Mouse (Mus musculus) liver, embryonic 14.5 days (tissue): ENCODE results near the gene Krt28. TPM values are rescaled to one million over a fixed set of nuclear protein-coding genes. Genes with fewer than 3 reads are reported as not detected.

Experiments
- ATAC-seq: fragments of 200-750 bp; cut with Nextera tagmentation; 2 replicates; pipeline ENCODE4 v1.8.0; 2017; ENCODE audit warnings: moderate number of reproducible peaks, mild to moderate bottlenecking, moderate library complexity; ENCODE audit not compliant: insufficient read depth
- DNase-seq, 3 experiments: peaks; one replicate each; pipeline ENCODE4 v3.0.0-alpha.2; 2012 to 2013; ENCODE audit warnings: low read depth in 3 of 3, low spot score in 3 of 3
- H3K27ac ChIP-seq: fragments of 300-500 bp; sonication (generic); 2 replicates; pipeline ENCODE4 v1.5.1; 2014; ENCODE audit warnings: moderate library complexity, mild to moderate bottlenecking, control low read depth, inconsistent platforms
- H3K27me3 ChIP-seq: fragments of 300-500 bp; sonication (generic); 2 replicates; pipeline ENCODE4 v1.6.1; 2014; ENCODE audit warnings: mild to moderate bottlenecking, low read length, moderate library complexity; ENCODE audit not compliant: control insufficient read depth, insufficient read depth
- H3K36me3 ChIP-seq: fragments of 300-500 bp; sonication (generic); replicated peaks from 2 replicates; pipeline ENCODE4 v1.6.1; 2014; ENCODE audit warnings: low read depth; ENCODE audit not compliant: control insufficient read depth, insufficient read depth
- H3K4me1 ChIP-seq, 2 experiments: fragments of 200-500 bp in 1 of 2; fragments of 300-500 bp in 1 of 2; sonication (generic) in 1 of 2; replicated peaks; 2 replicates each; pipeline ENCODE4 v1.6.1; 2012 to 2014; ENCODE audit warnings: antibody characterized with exemption in 1 of 2, inconsistent platforms in 1 of 2, low read length in 1 of 2; ENCODE audit not compliant: control insufficient read depth in 2 of 2, insufficient read depth in 2 of 2
- H3K4me2 ChIP-seq: fragments of 300-500 bp; sonication (generic); 2 replicates; pipeline ENCODE4 v1.6.1; 2014; ENCODE audit warnings: low read depth, mild to moderate bottlenecking, control low read depth, moderate library complexity
- H3K4me3 ChIP-seq, 2 experiments: fragments of 200-500 bp in 1 of 2; fragments of 300-500 bp in 1 of 2; sonication (generic) in 1 of 2; 2 replicates each; pipeline ENCODE4 v1.5.1; 2012 to 2014; ENCODE audit warnings: low read depth in 2 of 2, low read length in 2 of 2, mild to moderate bottlenecking in 2 of 2, control low read depth in 1 of 2, inconsistent platforms in 1 of 2, moderate library complexity in 1 of 2; ENCODE audit not compliant: insufficient read depth in 1 of 2
- H3K9ac ChIP-seq: fragments of 300-500 bp; sonication (generic); replicated peaks from 2 replicates; pipeline ENCODE4 v1.6.1; 2014; ENCODE audit warnings: mild to moderate bottlenecking, control low read depth, moderate library complexity
- H3K9me3 ChIP-seq: fragments of 300-500 bp; sonication (generic); 2 replicates; pipeline ENCODE4 v1.6.1; 2016; ENCODE audit warnings: low read length, mixed read lengths; ENCODE audit not compliant: control insufficient read depth
- CTCF ChIP-seq: IDR thresholded peaks from 2 replicates; pipeline ENCODE4 v1.5.1; 2016; ENCODE audit warnings: antibody characterized with exemption, low read depth, control low read depth
- EP300 ChIP-seq: IDR thresholded peaks from 2 replicates; pipeline ENCODE4 v1.6.1; 2016; ENCODE audit warnings: antibody characterized with exemption, low read depth
- WGBS: fragments of 180-500 bp; shearing (Covaris S2); extraction: QIAGEN DNeasy Blood & Tissue Kit; methylation state at CpG from one replicate; pipeline ENCODE4 v1.1.7; 2014; ENCODE audit not compliant: insufficient replicate concordance; 5-methylcytosine and 5-hydroxymethylcytosine counted together
- polyA plus RNA-seq, 2 experiments: library from polyadenylated mRNA; depleted of rRNA in 1 of 2; stranded (reverse) in 1 of 2; unstranded in 1 of 2; fragments of >200 nt; fragmentation: Nextera tagmentation in 1 of 2; extraction: Ambion mirVana in 1 of 2; gene quantifications; 2 replicates each; pipeline versions ENCODE4 v1.2.1 to v1.2.3; 2012 to 2014

The Krt28 gene
- polyA plus RNA-seq, 2 experiments, result not detected

- no peaks in the 10 kb centered on the region for H3K4me1 ChIP-seq
- H3K27me3 ChIP-seq, result no peaks in the 10 kb centered on the region
- H3K36me3 ChIP-seq, result no peaks in the 10 kb centered on the region
- H3K9me3 ChIP-seq, result no peaks in the 10 kb centered on the region
- 72% methylated on average over 13 of the region's 13 CpGs for WGBS
- TF ChIP-seq CTCF, result no peak
- no peak for TF ChIP-seq EP300
- ATAC-seq (no peak), DNase-seq (no peak)
- no peak overlapping the region for H3K27ac ChIP-seq
- no peak overlapping the region for H3K4me3 ChIP-seq
- no peak overlapping the region for H3K9ac ChIP-seq
- H3K4me2 ChIP-seq, result no peak overlapping the region
Measured at GRCm38 (mm10) chr11:99414463-99415147, 39.9 kb upstream of the Krt28 start.

GRCm38 (mm10) chr11:99413247-99413646, 38.5 kb upstream of the Krt28 start:
- Histone ChIP-seq H3K9ac (no peak overlapping the region), H3K4me2 (no peak overlapping the region), H3K27me3 (no peaks in the 10 kb centered on the region), H3K27ac (no peak overlapping the region), H3K4me3 (no peak overlapping the region), H3K9me3 (no peaks in the 10 kb centered on the region), H3K4me1 (no peaks in the 10 kb centered on the region), H3K36me3 (no peaks in the 10 kb centered on the region)
- peak; percentile 53; the same call in 1 of the 2 replicates for TF ChIP-seq CTCF
- no peak for TF ChIP-seq EP300
- peak in 2 of 3 experiments; percentile 1 to 2 for DNase-seq
- no peak for ATAC-seq
- WGBS, result 18% methylated on average over 6 of the region's 6 CpGs

- whole genome bisulfite sequencing, result 58% methylated on average over 10 of the region's 10 CpGs
- no peak for ATAC-seq
Measured at GRCm38 (mm10) chr11:99406186-99406585, 31.5 kb upstream of the Krt28 start.

GRCm38 (mm10) chr11:99399956-99400549, 25.4 kb upstream of the Krt28 start:
- TF ChIP-seq CTCF (no peak), EP300 (no peak)
- Histone ChIP-seq H3K9me3 (no peaks in the 10 kb centered on the region), H3K9ac (no peak overlapping the region), H3K4me1 (no peaks in the 10 kb centered on the region), H3K4me3 (no peak overlapping the region), H3K4me2 (no peak overlapping the region), H3K27me3 (no peaks in the 10 kb centered on the region), H3K27ac (no peak overlapping the region), H3K36me3 (no peaks in the 10 kb centered on the region)
- 67% methylated on average over 13 of the region's 13 CpGs for WGBS
- no peak for ATAC-seq
- no peak for DNase-seq

More at GRCm38 (mm10) chr11:99406186-99406585, 31.5 kb upstream of the Krt28 start:
- Histone ChIP-seq H3K9me3 (no peaks in the 10 kb centered on the region), H3K4me3 (no peak overlapping the region), H3K27ac (no peak overlapping the region), H3K9ac (no peak overlapping the region), H3K4me1 (no peaks in the 10 kb centered on the region), H3K27me3 (no peaks in the 10 kb centered on the region), H3K36me3 (no peaks in the 10 kb centered on the region), H3K4me2 (no peak overlapping the region)
- no peak for DNase-seq
- no peak for TF ChIP-seq EP300
- TF ChIP-seq CTCF, result no peak

GRCm38 (mm10) chr11:99398832-99399231, 24.1 kb upstream of the Krt28 start:
- no peak overlapping the region for H3K27ac ChIP-seq
- no peaks in the 10 kb centered on the region for H3K27me3 ChIP-seq
- no peaks in the 10 kb centered on the region for H3K4me1 ChIP-seq
- no peak overlapping the region for H3K9ac ChIP-seq
- no peaks in the 10 kb centered on the region for H3K36me3 ChIP-seq
- no peak overlapping the region for H3K4me3 ChIP-seq
- 32% methylated on average over 8 of the region's 8 CpGs for WGBS
- H3K4me2 ChIP-seq, result no peak overlapping the region
- ATAC-seq (no peak), DNase-seq (no peak)
- TF ChIP-seq EP300, result no peak
- no peak for TF ChIP-seq CTCF
- no peaks in the 10 kb centered on the region for H3K9me3 ChIP-seq
